Comparison of ENCODE assay signal across 17 mouse cellular contexts in genomic region chr13:54873882-54874281, GRCm38 (mm10).
DNase-seq lines count a peak whose midpoint lies in the region; ATAC-seq and TF ChIP-seq lines count a peak whose summit lies in the region.
"Had no signal": no experiment of that assay in that cellular context is flagged by ENCODE, and none has a peak within 500 bp of the region (broad histone marks: within the 10 kb centered on the region; RNA-seq: fewer than 3 reads in every experiment).

No protein-coding gene starts in this region.

- peak overlapping the region; percentile 61 for H3K9ac ChIP-seq in neural tube, embryonic 13.5 days
- no peak overlapping the region for H3K9ac ChIP-seq in lung, postnatal 0 days (replicated peaks; ENCODE audit: low read depth)
- H3K9ac ChIP-seq: liver, embryonic 13.5 days had no signal

- peaks cover 27% of the 10 kb centered on the region for H3K4me1 ChIP-seq in hindbrain, embryonic 10.5 days (replicated peaks)
- peaks cover 48% of the 10 kb centered on the region for H3K4me1 ChIP-seq in midbrain, embryonic 10.5 days
- H3K4me1 ChIP-seq in neural tube, embryonic 13.5 days (replicated peaks), result peaks cover 24% of the 10 kb centered on the region
- no peaks in the 10 kb centered on the region for H3K4me1 ChIP-seq in lung, postnatal 0 days (ENCODE audit: insufficient read depth, low read depth, low read length)
- H3K4me1 ChIP-seq: liver, embryonic 13.5 days had no signal

- H3K36me3 ChIP-seq in hindbrain, embryonic 10.5 days, result no peaks in the 10 kb centered on the region
- H3K36me3 ChIP-seq in midbrain, embryonic 10.5 days, result no peaks in the 10 kb centered on the region
- no peaks in the 10 kb centered on the region for H3K36me3 ChIP-seq in neural tube, embryonic 13.5 days
- no peaks in the 10 kb centered on the region for H3K36me3 ChIP-seq in lung, postnatal 0 days (ENCODE audit: insufficient read depth, low read length)
- H3K36me3 ChIP-seq: liver, embryonic 13.5 days had no signal

- no peaks in the 10 kb centered on the region for H3K9me3 ChIP-seq in hindbrain, embryonic 10.5 days
- H3K9me3 ChIP-seq in midbrain, embryonic 10.5 days (replicated peaks), result no peaks in the 10 kb centered on the region
- no peaks in the 10 kb centered on the region for H3K9me3 ChIP-seq in neural tube, embryonic 13.5 days
- no peaks in the 10 kb centered on the region for H3K9me3 ChIP-seq in lung, postnatal 0 days (ENCODE audit: low read length)
- H3K9me3 ChIP-seq: liver, embryonic 13.5 days had no signal

- 56% methylated on average over 9 of the region's 9 CpGs for WGBS in hindbrain, embryonic 10.5 days
- WGBS in midbrain, embryonic 10.5 days, result 39% methylated on average over 9 of the region's 9 CpGs
- 49% methylated on average over 9 of the region's 9 CpGs for WGBS in neural tube, embryonic 13.5 days
- WGBS in lung, postnatal 0 days, result 47% methylated on average over 9 of the region's 9 CpGs

- peak overlapping the region; percentile 58 for H3K4me2 ChIP-seq in neural tube, embryonic 13.5 days
- no peak overlapping the region for H3K4me2 ChIP-seq in lung, postnatal 0 days (replicated peaks; ENCODE audit: low read depth, low read length)
- H3K4me2 ChIP-seq: liver, embryonic 13.5 days had no signal

- H3K4me3 ChIP-seq in layer of hippocampus, adult 2 months, result no peak overlapping the region
- H3K4me3 ChIP-seq in hindbrain, embryonic 10.5 days, result peak overlapping the region; percentile 50
- H3K4me3 ChIP-seq in midbrain, embryonic 10.5 days, result peak overlapping the region; percentile 52
- no peak overlapping the region for H3K4me3 ChIP-seq in neural tube, embryonic 13.5 days
- no peak overlapping the region for H3K4me3 ChIP-seq in lung, postnatal 0 days (ENCODE audit: low read depth, low read length)
- H3K4me3 ChIP-seq: gastrocnemius, adult 2 months; liver, embryonic 13.5 days had no signal

- ATAC-seq in neural tube, embryonic 13.5 days (ENCODE audit: low read depth), result no peak
- ATAC-seq in granulocyte monocyte progenitor cell, adult 5-6 weeks (replicated peaks; ENCODE audit: poor library complexity, severe bottlenecking), result no peak
- ATAC-seq in lung, postnatal 0 days, result no peak

- no peak for TF ChIP-seq CTCF in layer of hippocampus, adult 2 months (conservative IDR thresholded peaks at IDR 0.05)
- TF ChIP-seq CTCF in lung, postnatal 0 days (IDR thresholded peaks at IDR 0.05), result no peak

- no peak for DNase-seq in layer of hippocampus, adult 2 months (ENCODE audit: low spot score in 2 of 2)
- DNase-seq in layer of hippocampus, adult 18-20 months (ENCODE audit: low spot score in 2 of 2), result no peak
- no peak for DNase-seq in hindbrain, embryonic 10.5 days (ENCODE audit: low spot score)
- DNase-seq in midbrain, embryonic 10.5 days (ENCODE audit: low spot score), result no peak
- no peak for DNase-seq in cerebellum, postnatal 25 days
- no peak for DNase-seq in lung, postnatal 0 days (ENCODE audit: low spot score)
- DNase-seq: adrenal gland, postnatal 25 days; gastrocnemius, adult 2 months; heart, postnatal 14 days; kidney, adult 11 months; kidney, postnatal 36 days; liver, embryonic 13.5 days; lung, postnatal 10 days; right cerebral cortex, adult 18-20 months; spleen, adult 18-20 months had no signal

- peak overlapping the region; percentile 86; the same call in 1 of the 2 replicates for H3K27ac ChIP-seq in layer of hippocampus, adult 2 months
- peak overlapping the region; percentile 92 for H3K27ac ChIP-seq in hindbrain, embryonic 10.5 days
- peak overlapping the region; percentile 92 for H3K27ac ChIP-seq in midbrain, embryonic 10.5 days (replicated peaks)
- peak overlapping the region; percentile 87 for H3K27ac ChIP-seq in neural tube, embryonic 13.5 days (replicated peaks)
- H3K27ac ChIP-seq in lung, postnatal 0 days (ENCODE audit: low read length), result no peak overlapping the region
- H3K27ac ChIP-seq: gastrocnemius, adult 2 months; liver, embryonic 13.5 days had no signal

- no peak for TF ChIP-seq EP300 in lung, postnatal 0 days (IDR thresholded peaks at IDR 0.05)

- H3K27me3 ChIP-seq in hindbrain, embryonic 10.5 days (ENCODE audit: insufficient read depth, poor library complexity, severe bottlenecking), result peaks cover 81% of the 10 kb centered on the region
- peaks cover 74% of the 10 kb centered on the region for H3K27me3 ChIP-seq in midbrain, embryonic 10.5 days (ENCODE audit: low read depth, poor library complexity, severe bottlenecking)
- H3K27me3 ChIP-seq in neural tube, embryonic 13.5 days, result peaks cover 35% of the 10 kb centered on the region
- H3K27me3 ChIP-seq in lung, postnatal 0 days (replicated peaks; ENCODE audit: insufficient read depth, low read length), result peaks cover 20% of the 10 kb centered on the region

Comparison
In these comparisons a context has a peak if more than half of its experiments do, and no peak if none do; other contexts are left out.
1. H3K4me3 ChIP-seq: peak in hindbrain, embryonic 10.5 days (single experiment) and midbrain, embryonic 10.5 days (single experiment); none in layer of hippocampus, adult 2 months (single experiment), neural tube, embryonic 13.5 days (single experiment) and lung, postnatal 0 days (single experiment).